Mouse (Mus musculus): ENCODE data around the gene Gm42674. TPM values are rescaled to one million over a fixed set of nuclear protein-coding genes. Genes with fewer than 3 reads are reported as not detected.

Gene Gm42674
- polyA plus RNA-seq, 1 experiment: not detected

DNA sequence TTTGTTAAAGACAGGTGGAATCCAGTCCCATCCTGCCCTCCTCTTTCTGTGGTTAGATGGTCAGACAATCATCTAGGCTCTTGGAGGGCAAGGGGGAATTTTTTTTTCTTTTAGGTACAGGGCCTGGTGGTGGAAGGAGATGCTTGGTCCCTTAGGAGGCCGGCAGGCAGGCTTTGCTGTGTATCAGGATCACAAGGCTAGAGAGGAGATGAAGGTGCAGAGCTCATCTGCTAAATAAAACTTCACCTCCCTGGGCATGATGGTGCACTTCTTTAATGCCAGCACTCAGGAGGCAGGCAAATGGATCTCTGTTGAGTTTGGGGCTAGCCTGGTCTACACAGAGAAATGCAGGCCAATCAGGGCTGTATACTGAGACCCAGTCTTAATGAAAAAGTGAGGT is 14.2 kb downstream of the Gm42674 start:
- DNase-seq (ENCODE audit: low read depth, low spot score): no peak
- WGBS: 50% methylated on average over 1 of the region's 1 CpGs

- DNase-seq (ENCODE audit: low read depth, low spot score): no peak
- 10% methylated on average over 1 of the region's 1 CpGs for WGBS
Observed at GRCm38 (mm10) chr3:90617586-90617985, 15.9 kb downstream of the Gm42674 start.

GRCm38 (mm10) chr3:90621552-90621951 is 19.8 kb downstream of the Gm42674 start:
- DNase-seq (ENCODE audit: low read depth, low spot score): no peak
- WGBS: 30% methylated on average over 7 of the region's 7 CpGs

DNA sequence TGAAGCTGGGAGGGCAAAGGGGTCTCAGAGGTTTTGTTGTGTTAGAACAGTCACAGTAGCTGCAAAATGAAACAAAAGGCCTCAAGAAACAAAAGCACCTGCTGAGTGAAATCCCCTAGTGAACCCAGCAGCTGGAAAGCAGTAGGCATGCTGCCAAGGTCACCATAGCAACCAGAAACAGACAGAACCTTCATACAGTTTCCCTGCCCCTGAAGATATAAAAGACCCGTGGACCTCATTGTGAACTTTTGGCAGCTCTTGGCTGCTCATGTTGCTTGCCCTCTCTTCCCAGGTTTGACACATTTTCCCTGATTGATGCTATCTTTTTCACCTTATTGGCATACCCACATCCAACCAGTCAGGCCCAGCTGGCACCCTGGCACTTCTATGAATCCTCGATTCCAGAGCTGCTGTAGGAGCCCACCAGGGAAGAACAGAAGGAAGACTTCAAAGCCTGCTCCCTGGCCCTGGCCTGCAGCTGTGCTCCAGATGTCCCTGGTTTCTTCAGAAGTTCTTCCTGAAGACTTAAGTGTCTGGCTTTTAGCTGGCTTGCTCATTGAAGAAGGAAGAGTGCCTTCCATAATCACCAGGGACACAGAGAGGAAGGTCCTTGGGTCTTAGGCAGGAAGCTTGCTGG is 21.8 kb downstream of the Gm42674 start:
- WGBS: 3% methylated on average over 2 of the region's 2 CpGs
- no peak for DNase-seq (ENCODE audit: low read depth, low spot score)

GRCm38 (mm10) chr3:90625496-90625895 is 23.8 kb downstream of the Gm42674 start:
- WGBS: 63% methylated on average over 5 of the region's 5 CpGs
- no peak for DNase-seq (ENCODE audit: low read depth, low spot score)

- 26% methylated on average over 9 of the region's 9 CpGs for WGBS
- DNase-seq (ENCODE audit: low read depth, low spot score): no peak
Observed at GRCm38 (mm10) chr3:90626266-90627021, 24.7 kb downstream of the Gm42674 start.

DNA sequence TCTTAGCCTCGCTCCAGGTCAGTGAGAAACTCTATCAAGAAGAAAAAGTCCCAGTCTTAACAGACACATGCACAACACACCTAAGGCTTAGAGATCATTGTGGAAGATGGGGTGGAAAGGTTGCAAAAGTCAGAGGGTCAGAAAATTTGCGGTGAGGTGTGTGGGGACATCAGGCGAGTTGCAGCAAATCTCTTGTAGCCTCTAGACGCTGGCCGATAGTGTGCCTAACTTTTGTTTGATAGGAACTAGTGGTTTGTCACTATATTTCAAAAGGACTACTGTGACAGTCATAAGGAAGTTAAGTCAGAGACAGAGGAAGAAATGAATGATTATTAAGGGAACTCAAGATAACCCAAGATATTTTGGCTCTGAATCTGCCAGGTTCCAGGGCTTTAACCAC is 25.7 kb downstream of the Gm42674 start:
- DNase-seq (ENCODE audit: low read depth, low spot score): no peak
- 55% methylated on average over 5 of the region's 5 CpGs for WGBS

DNA sequence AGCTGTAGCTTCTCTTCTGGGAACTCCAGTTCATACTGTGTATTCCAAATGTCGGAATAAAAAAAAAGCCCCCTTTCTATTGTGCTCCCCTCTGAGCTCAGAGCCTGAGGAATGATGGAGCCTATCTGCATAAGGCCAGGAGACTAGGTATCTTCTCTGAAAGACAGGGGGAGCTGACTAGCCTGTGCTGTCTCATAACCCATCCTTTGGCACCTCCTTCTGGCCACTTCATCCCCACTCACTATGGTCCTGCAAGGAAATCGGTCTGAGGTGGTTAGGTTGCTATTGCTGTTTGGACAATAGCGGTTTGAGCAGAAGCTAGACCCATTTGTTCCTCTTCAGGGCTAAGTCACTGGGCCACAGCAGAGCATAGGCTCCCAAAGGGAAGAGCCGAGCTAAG is 26.1 kb downstream of the Gm42674 start:
- WGBS: 28% methylated on average over 4 of the region's 4 CpGs
- no peak for DNase-seq (ENCODE audit: low read depth, low spot score)

- DNase-seq (ENCODE audit: low read depth, low spot score): no peak
- WGBS: 84% methylated on average over 2 of the region's 2 CpGs
Observed at GRCm38 (mm10) chr3:90629298-90629697, 27.6 kb downstream of the Gm42674 start.

DNA sequence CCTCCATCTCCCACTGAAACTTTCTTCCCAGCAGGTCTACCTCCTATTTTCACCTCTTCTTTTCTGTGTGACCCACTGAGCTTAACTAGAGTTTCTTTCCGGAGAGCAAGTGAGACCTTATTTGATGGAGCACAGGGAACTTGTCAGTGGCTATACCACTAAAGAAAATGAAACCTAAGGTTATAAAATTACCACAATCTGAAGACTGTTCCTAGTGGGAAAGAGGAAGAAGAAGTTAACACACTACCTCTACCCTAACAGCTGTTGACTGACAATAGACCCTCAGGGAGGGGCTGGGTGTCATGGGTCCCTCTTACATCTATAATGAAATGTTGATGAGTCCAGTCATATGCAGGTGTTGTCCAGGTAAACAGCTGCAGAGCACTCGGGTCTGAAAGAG is 30.3 kb downstream of the Gm42674 start:
- 80% methylated on average over 2 of the region's 2 CpGs for WGBS
- DNase-seq (ENCODE audit: low read depth, low spot score): no peak

DNA sequence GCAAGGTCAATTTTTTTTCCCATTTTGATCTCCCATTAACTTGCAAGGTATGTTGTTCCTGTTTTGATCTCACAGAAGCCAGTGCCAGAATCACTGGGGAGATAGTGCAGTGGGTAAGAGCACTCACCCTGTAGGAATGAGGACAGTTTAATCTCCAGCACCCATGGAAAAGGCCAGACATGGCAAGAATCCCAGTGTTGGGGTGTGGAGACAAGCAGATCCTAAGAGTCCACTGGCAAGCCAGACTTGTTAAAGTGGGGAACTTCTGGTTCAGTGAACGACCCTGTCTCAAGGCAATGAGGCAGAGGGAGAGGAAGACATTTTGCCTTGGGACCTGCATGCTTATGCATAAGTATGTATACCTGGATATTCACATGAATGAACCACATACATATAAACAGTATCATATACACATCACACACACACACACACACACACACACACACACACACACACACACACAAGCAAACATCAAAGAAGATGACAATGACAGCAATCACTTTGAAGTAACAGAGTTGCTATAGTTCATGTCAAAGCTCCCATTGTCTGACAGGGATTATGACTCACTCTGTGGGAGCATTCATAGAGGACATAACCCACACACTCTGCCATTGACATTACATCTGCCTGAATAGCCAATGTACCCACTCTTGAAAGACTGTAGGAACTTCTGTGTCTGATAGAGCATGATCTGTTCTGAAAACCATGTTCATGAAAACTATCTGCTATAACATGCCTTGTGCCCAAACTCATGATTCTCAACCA is 37.0 kb downstream of the Gm42674 start:
- 17% methylated on average over 1 of the region's 1 CpGs for WGBS
- no peak for DNase-seq (ENCODE audit: low read depth, low spot score)

DNA sequence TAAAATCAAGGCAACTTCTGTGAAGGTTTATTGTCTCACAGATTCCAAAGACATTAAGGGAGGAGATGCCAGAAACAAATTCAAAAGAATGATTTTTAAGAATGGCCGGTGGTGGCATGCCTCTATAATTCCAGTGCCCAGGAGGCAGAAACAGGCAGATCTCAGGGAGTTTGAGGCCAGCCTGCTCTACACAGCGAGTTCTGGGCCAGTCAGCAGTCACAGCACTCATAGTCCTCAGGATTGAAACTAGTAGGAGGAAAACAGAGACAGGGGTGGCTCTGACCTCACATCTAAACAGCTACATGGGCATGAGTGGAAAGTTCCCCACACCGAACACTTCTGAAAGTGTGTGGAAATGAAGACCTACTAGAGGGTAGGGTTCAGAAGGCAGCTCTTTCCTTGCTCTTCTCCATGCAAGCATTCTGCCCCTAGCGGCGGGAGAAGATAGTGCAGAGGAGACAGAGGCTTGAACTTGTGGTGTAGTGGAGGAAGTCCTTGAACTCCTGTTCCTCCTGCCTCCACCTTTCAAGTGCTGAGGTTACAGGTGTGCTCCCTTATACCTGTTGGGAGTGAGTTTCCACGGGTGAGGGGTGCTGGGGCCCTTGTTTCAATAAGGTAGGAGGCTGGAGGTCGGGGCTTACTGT is 37.9 kb downstream of the Gm42674 start:
- 57% methylated on average over 7 of the region's 7 CpGs for WGBS
- no peak for DNase-seq (ENCODE audit: low read depth, low spot score)

- WGBS: 83% methylated on average over 7 of the region's 7 CpGs
- no peak for DNase-seq (ENCODE audit: low read depth, low spot score)
Observed at GRCm38 (mm10) chr3:90640981-90641380, 39.3 kb downstream of the Gm42674 start.

- 51% methylated on average over 3 of the region's 3 CpGs for whole genome bisulfite sequencing
- no peak for DNase-seq (ENCODE audit: low read depth, low spot score)
Observed at GRCm38 (mm10) chr3:90644220-90644619, 42.5 kb downstream of the Gm42674 start.

DNA sequence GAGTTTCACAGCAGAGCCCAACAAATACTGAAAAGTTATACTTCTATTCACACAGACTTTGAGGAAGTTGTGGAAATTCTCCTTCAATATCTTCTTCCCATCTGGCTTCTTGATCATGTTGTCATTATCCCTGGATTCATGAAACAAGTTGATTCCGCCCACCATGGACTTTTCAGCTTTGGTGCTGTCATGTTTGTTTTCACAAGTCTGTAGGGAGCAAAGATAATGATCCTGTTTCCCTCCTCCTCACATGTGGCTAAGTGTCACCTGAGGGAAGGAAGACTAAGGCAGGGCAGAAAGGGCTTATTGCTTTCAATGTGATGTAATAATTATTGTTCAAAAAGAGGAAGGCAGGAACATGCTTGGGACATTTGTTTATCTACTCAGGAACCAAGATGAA is 45.6 kb downstream of the Gm42674 start:
- WGBS: 85% methylated on average over 1 of the region's 1 CpGs
- no peak for DNase-seq (ENCODE audit: low read depth, low spot score)

DNA sequence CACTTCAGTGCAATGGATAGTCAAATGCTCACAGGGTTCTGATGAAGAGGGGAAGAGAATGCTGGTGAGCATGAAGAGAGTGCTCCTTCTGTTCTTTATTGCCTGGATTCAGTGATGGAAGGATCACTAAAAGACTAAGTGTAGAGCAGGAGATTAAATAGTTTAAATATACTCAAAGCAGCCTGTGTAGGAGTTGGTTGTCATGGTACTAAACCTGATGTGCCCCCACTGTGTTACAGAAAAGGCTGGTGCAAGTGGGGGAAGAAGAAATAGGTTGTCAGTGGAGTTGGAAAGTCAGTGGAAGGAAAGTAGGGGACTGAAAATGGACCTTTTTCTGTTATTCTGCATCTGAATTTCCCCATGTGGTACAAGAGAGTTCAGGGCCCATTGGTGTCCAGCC is 47.3 kb downstream of the Gm42674 start:
- DNase-seq (ENCODE audit: low read depth, low spot score): no peak

DNA sequence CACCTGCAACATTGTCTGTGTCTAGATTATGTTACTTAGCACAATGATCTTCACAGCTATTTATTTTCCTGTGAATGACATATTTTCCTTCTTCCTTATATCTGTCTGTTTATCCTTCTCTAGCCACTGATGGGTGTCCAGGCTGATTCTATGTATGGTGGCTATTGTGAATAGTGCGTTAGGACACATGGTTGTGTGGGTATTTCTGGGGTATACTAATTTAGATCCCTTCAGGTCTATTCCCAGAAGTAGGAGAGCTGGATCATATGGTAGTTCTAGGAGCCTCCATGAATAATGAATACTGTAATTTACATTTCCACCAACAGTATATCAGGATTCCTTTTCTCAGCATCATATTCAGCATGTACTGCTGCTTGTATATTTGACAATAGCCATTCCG is 48.1 kb downstream of the Gm42674 start:
- DNase-seq (ENCODE audit: low read depth, low spot score): no peak
- 91% methylated on average over 2 of the region's 2 CpGs for WGBS

- WGBS: 39% methylated on average over 5 of the region's 5 CpGs
- DNase-seq (ENCODE audit: low read depth, low spot score): peak; percentile 58
Observed at GRCm38 (mm10) chr3:90652878-90653508, 51.3 kb downstream of the Gm42674 start.

- DNase-seq (ENCODE audit: low read depth, low spot score): no peak
Observed at GRCm38 (mm10) chr3:90653717-90654116, 52.0 kb downstream of the Gm42674 start, which contains the start of gene S100a7a. TSS of gene S100a7a (plus strand) at chr3:90654017.

All from large intestine, adult 2 months (tissue).